Mouse (Mus musculus) cortical plate, adult 2 months (tissue): ENCODE measurements around the gene Gys2. TPM values are rescaled to one million over a fixed set of nuclear protein-coding genes. Genes with fewer than 3 reads are reported as not detected.

Experiments used
- H3K27ac ChIP-seq: fragments of 200-500 bp; 2 replicates; pipeline ENCODE4 v1.5.1; 2012; ENCODE audit warnings: low read length, control low read depth, inconsistent platforms; ENCODE audit not compliant: insufficient read depth
- H3K4me1 ChIP-seq: fragments of 200-500 bp; 2 replicates; pipeline ENCODE4 v1.6.1; 2011; ENCODE audit warnings: low read length; ENCODE audit not compliant: control insufficient read depth, insufficient read depth
- H3K4me3 ChIP-seq: fragments of 200-500 bp; 2 replicates; pipeline ENCODE4 v1.5.1; 2011; ENCODE audit warnings: mild to moderate bottlenecking, low read length, control low read depth; ENCODE audit not compliant: insufficient read depth
- CTCF ChIP-seq: fragments of 200-500 bp; IDR thresholded peaks from 2 replicates; pipeline ENCODE4 v1.5.1; 2011; ENCODE audit warnings: mild to moderate bottlenecking, control low read depth, low read length; ENCODE audit not compliant: insufficient read depth; ENCODE audit errors: extremely low read depth
- POLR2A ChIP-seq: fragments of 200-500 bp; IDR thresholded peaks from 2 replicates; pipeline ENCODE4 v1.6.1; 2011; ENCODE audit warnings: mild to moderate bottlenecking, low read length, control low read depth; ENCODE audit not compliant: insufficient read depth; ENCODE audit errors: extremely low read depth
- polyA plus RNA-seq: library from polyadenylated mRNA; depleted of rRNA; stranded (reverse); fragments of >200 nt; gene quantifications from 2 replicates; pipeline ENCODE4 v1.2.3, GENCODE M21; 2012; rRNA removed

Gene Gys2
- polyA plus RNA-seq, 1 experiment = not detected

- no peaks in the 10 kb centered on the region for H3K4me1 ChIP-seq
- TF ChIP-seq POLR2A (no peak), CTCF (no peak)
- H3K27ac ChIP-seq = no peak overlapping the region
- H3K4me3 ChIP-seq = no peak overlapping the region
Measured at GRCm38 (mm10) chr6:142381615-142382014, 91.3 kb downstream of the Gys2 start.

GRCm38 (mm10) chr6:142379961-142380360, 92.9 kb downstream of the Gys2 start:
- Histone ChIP-seq H3K4me3 (no peak overlapping the region), H3K4me1 (no peaks in the 10 kb centered on the region), H3K27ac (no peak overlapping the region)
- TF ChIP-seq CTCF = no peak
- no peak for TF ChIP-seq POLR2A

GRCm38 (mm10) chr6:142378576-142379330, 94.2 kb downstream of the Gys2 start:
- Histone ChIP-seq H3K4me3 (no peak overlapping the region), H3K27ac (no peak overlapping the region), H3K4me1 (no peaks in the 10 kb centered on the region)
- TF ChIP-seq POLR2A (no peak), CTCF (no peak)

- TF ChIP-seq CTCF (no peak), POLR2A (no peak)
- Histone ChIP-seq H3K4me3 (no peak overlapping the region), H3K27ac (no peak overlapping the region), H3K4me1 (no peaks in the 10 kb centered on the region)
Measured at GRCm38 (mm10) chr6:142377081-142377480, 95.8 kb downstream of the Gys2 start.

Other genes starting within 250 kb of the Gys2 start
- not detected in 2 replicates for gene Iapp, start 174.7 kb downstream of the Gys2 start, polyA plus RNA-seq
- 0.04 and 0.21 TPM in 2 replicates for gene Slco1a5, start 150.1 kb downstream of the Gys2 start, polyA plus RNA-seq
- gene Pyroxd1, start 127.5 kb downstream of the Gys2 start, polyA plus RNA-seq = 12.0 and 13.0 TPM in 2 replicates
- gene Recql, start 86.0 kb downstream of the Gys2 start, polyA plus RNA-seq = 13.0 and 15.3 TPM in 2 replicates
- gene Golt1b, start 85.9 kb downstream of the Gys2 start, polyA plus RNA-seq = 25.3 and 25.5 TPM in 2 replicates
- gene Spx, start 59.7 kb downstream of the Gys2 start, polyA plus RNA-seq = 9.1 and 9.5 TPM in 2 replicates
- gene Ldhb, start 34.8 kb upstream of the Gys2 start, polyA plus RNA-seq = 1,109 and 1,198 TPM in 2 replicates
- gene Kcnj8, start 98.5 kb upstream of the Gys2 start, polyA plus RNA-seq = 5.1 and 5.6 TPM in 2 replicates
- 3.1 and 3.2 TPM in 2 replicates for gene Abcc9, start 229.2 kb upstream of the Gys2 start, polyA plus RNA-seq